Comparison of ENCODE assay signal across 8 mouse cellular contexts in genomic region chr6:120822937-120823614, GRCm38 (mm10). TPM values are rescaled to one million over a fixed set of nuclear protein-coding genes. Genes with fewer than 3 reads are reported as not detected.
DNase-seq lines count a peak whose midpoint lies in the region; ATAC-seq and TF ChIP-seq lines count a peak whose summit lies in the region.

No protein-coding gene starts in this region.

- intact Hi-C loops in gastrocnemius, postnatal 14 days (cut with DNase I; ENCODE audit: low total_unique reads), result no loop called here

- TF ChIP-seq CTCF in kidney, adult 2 months (conservative IDR thresholded peaks at IDR 0.05; ENCODE audit: insufficient read depth, insufficient read length, low read depth, low read length), result peak; percentile 19; the same call in 1 of the 2 replicates

- H3K4me3 ChIP-seq in kidney, adult 2 months (ENCODE audit: insufficient read depth, low read depth, low read length), result no peak overlapping the region
- no peak overlapping the region; the same call in 1 of the 2 replicates for H3K4me3 ChIP-seq in macrophage (ENCODE audit: inconsistent target)

- H3K27ac ChIP-seq in kidney, adult 2 months (ENCODE audit: insufficient read depth, low read depth, low read length), result peak overlapping the region; percentile 84
- peak overlapping the region; percentile 88 for H3K27ac ChIP-seq in macrophage

- no peaks in the 10 kb centered on the region for H3K27me3 ChIP-seq in kidney, adult 2 months (replicated peaks; ENCODE audit: control insufficient read depth, insufficient read depth, low read length)

- peaks cover under 1% of the 10 kb centered on the region; the same call in 1 of the 2 replicates for H3K36me3 ChIP-seq in kidney, adult 2 months (ENCODE audit: control insufficient read depth, insufficient read depth, low read length)
- peaks cover 14% of the 10 kb centered on the region for H3K36me3 ChIP-seq in macrophage (ENCODE audit: inconsistent target)

- peaks cover 44% of the 10 kb centered on the region for H3K79me2 ChIP-seq in macrophage (ENCODE audit: inconsistent target)

- TF ChIP-seq POLR2A in kidney, adult 2 months (IDR thresholded peaks at IDR 0.05; ENCODE audit: low read depth, low read length), result no peak

- ATAC-seq in erythroblast, adult 5-6 weeks (replicated peaks; ENCODE audit: low FRiP score, poor library complexity, severe bottlenecking), result peak; percentile 33; the same call in 1 of the 2 replicates

- H3K4me1 ChIP-seq in kidney, adult 2 months (ENCODE audit: control insufficient read depth, insufficient read depth, low read length), result no peaks in the 10 kb centered on the region

- 52% methylated on average over 10 of the region's 10 CpGs for WGBS in kidney, adult 2 months
- 80% methylated on average over 8 of the region's 10 CpGs for WGBS in macrophage (ENCODE audit: missing documents)

- peak; percentile 48 for DNase-seq in adrenal gland, postnatal 14 days
- DNase-seq in adrenal gland, postnatal 25 days, result no peak
- DNase-seq in ES-CJ7 (ENCODE audit: low read depth, low spot score), result peak; percentile 76
- DNase-seq in kidney, adult 2 months, result peak; percentile 52
- DNase-seq in urinary bladder, postnatal 14 days (ENCODE audit: low spot score), result no peak
- no peak for DNase-seq in gastrocnemius, postnatal 14 days

RNA-seq across cellular contexts. Expression of gene Atp6v1e1, which starts 0.5 kb away (rescaled TPM):
- total RNA-seq in adrenal gland, postnatal 14 days (2021), result 267 and 275 TPM in 2 replicates
- 469 and 476 TPM in 2 replicates for total RNA-seq in adrenal gland, postnatal 25 days (2021)
- total RNA-seq in erythroblast, adult 5-6 weeks (2015; ENCODE audit: low replicate concordance), result 131 and 140 TPM in 2 replicates
- 234 and 332 TPM in 2 replicates for total RNA-seq in erythroblast, adult 5-6 weeks (2017; ENCODE audit: low replicate concordance)
- polyA plus RNA-seq in kidney, adult 2 months (2012; rRNA removed), result 418 and 428 TPM in 2 replicates
- 100 to 1,000 TPM; 153 to 844 (median 245) TPM for total RNA-seq in macrophage (2018; cell fraction: chromatin; rRNA removed)
- 100 to 1,000 TPM; 244 to 445 (median 281) TPM for total RNA-seq in macrophage (2018; cell fraction: cytosol; rRNA removed)
- total RNA-seq in macrophage (2018; cell fraction: nucleus; rRNA removed), result 100 to 1,000 TPM; 144 to 511 (median 182) TPM
- 284 to 395 TPM (median 322 TPM) in 3 replicates for polyA plus RNA-seq in macrophage (2018)
- 100 to 1,000 TPM; 124 to 125 TPM for total RNA-seq in gastrocnemius, postnatal 14 days (2021)

RNA-seq across cellular contexts. Expression of gene Bcl2l13, which starts 12.9 kb away (rescaled TPM):
- 77.2 and 88.2 TPM in 2 replicates for total RNA-seq in adrenal gland, postnatal 14 days (2021)
- 56.4 and 66.0 TPM in 2 replicates for total RNA-seq in adrenal gland, postnatal 25 days (2021)
- 20.9 and 27.0 TPM in 2 replicates for total RNA-seq in erythroblast, adult 5-6 weeks (2015; ENCODE audit: low replicate concordance)
- 38.6 and 38.7 TPM in 2 replicates for total RNA-seq in erythroblast, adult 5-6 weeks (2017; ENCODE audit: low replicate concordance)
- polyA plus RNA-seq in kidney, adult 2 months (2012; rRNA removed), result 23.3 and 27.5 TPM in 2 replicates
- total RNA-seq in macrophage (2018; cell fraction: chromatin; rRNA removed), result 10 to 100 TPM in 24 of 26 experiments, 1 to 10 TPM in 2; 4.4 to 24.1 (median 15.4) TPM
- total RNA-seq in macrophage (2018; cell fraction: cytosol; rRNA removed), result 10 to 100 TPM; 17.5 to 30.8 (median 23.0) TPM
- 10 to 100 TPM in 24 of 26 experiments, 1 to 10 TPM in 2; 7.4 to 24.5 (median 15.1) TPM for total RNA-seq in macrophage (2018; cell fraction: nucleus; rRNA removed)
- polyA plus RNA-seq in macrophage (2018), result 12.7 to 31.2 TPM (median 22.5 TPM) in 3 replicates
- 10 to 100 TPM; 44.3 to 49.2 TPM for total RNA-seq in gastrocnemius, postnatal 14 days (2021)

RNA-seq across cellular contexts. Expression of gene Slc25a18, which starts 49.7 kb away (rescaled TPM):
- 0.22 and 0.49 TPM in 2 replicates for total RNA-seq in adrenal gland, postnatal 14 days (2021)
- 0.33 TPM in 1 of 2 replicates, not detected in the other for total RNA-seq in adrenal gland, postnatal 25 days (2021)
- not detected in 2 replicates for total RNA-seq in erythroblast, adult 5-6 weeks (2015; ENCODE audit: low replicate concordance)
- total RNA-seq in erythroblast, adult 5-6 weeks (2017; ENCODE audit: low replicate concordance), result 0.26 TPM in 1 of 2 replicates, not detected in the other
- 0.03 and 0.08 TPM in 2 replicates for polyA plus RNA-seq in kidney, adult 2 months (2012; rRNA removed)
- under 1 TPM in 1 of 26 experiments, not detected in 25; 0.25 TPM for total RNA-seq in macrophage (2018; cell fraction: chromatin; rRNA removed)
- under 1 TPM in 9 of 26 experiments, not detected in 17; 0.07 to 0.17 (median 0.10) TPM for total RNA-seq in macrophage (2018; cell fraction: cytosol; rRNA removed)
- total RNA-seq in macrophage (2018; cell fraction: nucleus; rRNA removed), result under 1 TPM in 3 of 26 experiments, not detected in 23; 0.24 to 0.37 (median 0.32) TPM
- 0.07 to 0.12 TPM in 2 of 3 replicates, not detected in the other for polyA plus RNA-seq in macrophage (2018)
- under 1 TPM; 0.10 to 0.11 TPM for total RNA-seq in gastrocnemius, postnatal 14 days (2021)

Comparison
In these comparisons a context has a peak if more than half of its experiments do, and no peak if none do; other contexts are left out.
1. DNase-seq: peak in adrenal gland, postnatal 14 days (single experiment), ES-CJ7 (single experiment) and kidney, adult 2 months (single experiment); none in adrenal gland, postnatal 25 days (single experiment), urinary bladder, postnatal 14 days (single experiment) and gastrocnemius, postnatal 14 days (single experiment).